Mouse (Mus musculus): ENCODE results near the gene Rufy2. TPM values are rescaled to one million over a fixed set of nuclear protein-coding genes. Genes with fewer than 3 reads are reported as not detected.

The Rufy2 gene
- polyA plus RNA-seq, 1 experiment from 2014 or later = 4.2 TPM

GRCm38 (mm10) chr10:63056966-63057750, 77.1 kb downstream of the Rufy2 start:
- ATAC-seq = no peak
- 41% methylated on average over 24 of the region's 24 CpGs for WGBS (ENCODE audit: insufficient replicate concordance)
- H3K4me3 ChIP-seq = no peak overlapping the region

GRCm38 (mm10) chr10:63059862-63060261, 79.8 kb downstream of the Rufy2 start, which contains the start of gene Pbld1:
Gene Pbld1, plus strand, starts transcription at chr10:63060162.
- Histone ChIP-seq H3K4me2 (no peak within 1 kb of the TSS), H3K9ac (no peak within 1 kb of the TSS), H3K27ac (no peak within 1 kb of the TSS), H3K9me3 (replicated peaks) (no peaks in the 10 kb centered on the region), H3K27me3 (replicated peaks) (peaks cover 17% of the 10 kb centered on the region; the same call in 1 of the 2 replicates), H3K4me1 (no peaks in the 10 kb centered on the region), H3K4me3 (no peak within 1 kb of the TSS), H3K36me3 (no peaks in the 10 kb centered on the region)
- WGBS (ENCODE audit: insufficient replicate concordance) = 44% methylated on average over 2 of the region's 2 CpGs
- ATAC-seq = no peak

More at GRCm38 (mm10) chr10:63056966-63057750, 77.1 kb downstream of the Rufy2 start:
- no peak overlapping the region for H3K9ac ChIP-seq
- H3K4me2 ChIP-seq = no peak overlapping the region
- no peaks in the 10 kb centered on the region for H3K36me3 ChIP-seq
- peaks cover 24% of the 10 kb centered on the region; the same call in 1 of the 2 replicates for H3K27me3 ChIP-seq (replicated peaks)
- no peak overlapping the region for H3K27ac ChIP-seq
- H3K9me3 ChIP-seq (replicated peaks) = no peaks in the 10 kb centered on the region
- no peaks in the 10 kb centered on the region for H3K4me1 ChIP-seq

- H3K9me3 ChIP-seq (replicated peaks) = no peaks in the 10 kb centered on the region
- H3K27me3 ChIP-seq (replicated peaks) = peaks cover 17% of the 10 kb centered on the region; the same call in 1 of the 2 replicates
- no peak overlapping the region for H3K27ac ChIP-seq
- H3K4me3 ChIP-seq = no peak overlapping the region
- no peak overlapping the region for H3K9ac ChIP-seq
- no peaks in the 10 kb centered on the region for H3K36me3 ChIP-seq
- H3K4me2 ChIP-seq = no peak overlapping the region
- no peak for ATAC-seq
- 68% methylated on average over 11 of the region's 11 CpGs for WGBS (ENCODE audit: insufficient replicate concordance)
- no peaks in the 10 kb centered on the region for H3K4me1 ChIP-seq
Measured at GRCm38 (mm10) chr10:63060406-63060805, 80.4 kb downstream of the Rufy2 start.

DNA sequence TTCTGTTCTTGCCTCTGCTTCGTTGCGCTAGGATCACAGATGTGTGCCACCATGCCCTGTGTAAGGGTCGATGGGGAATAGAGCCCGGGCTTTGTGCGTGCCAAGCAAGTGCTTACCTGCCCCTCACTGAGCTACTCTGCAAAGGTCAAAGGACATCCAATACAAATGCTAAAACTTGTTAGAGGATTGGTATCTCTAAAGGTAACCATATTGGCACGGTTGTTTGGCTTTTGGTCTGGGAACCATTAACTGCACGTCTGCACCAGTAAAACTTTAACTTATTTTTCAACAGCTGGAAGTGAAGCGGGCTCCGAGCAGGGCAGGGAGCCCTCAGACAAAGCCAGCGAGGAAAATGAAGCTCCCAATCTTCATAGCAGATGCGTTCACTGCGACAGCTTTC, 81.2 kb downstream of the Rufy2 start:
- 0 out of 2 replicates have a peak, but pooled peaks have one; percentile 48 for ATAC-seq
- no peak overlapping the region for H3K4me2 ChIP-seq
- no peaks in the 10 kb centered on the region for H3K9me3 ChIP-seq (replicated peaks)
- H3K9ac ChIP-seq = no peak overlapping the region
- no peaks in the 10 kb centered on the region for H3K36me3 ChIP-seq
- no peak overlapping the region for H3K27ac ChIP-seq
- no peak overlapping the region for H3K4me3 ChIP-seq
- H3K27me3 ChIP-seq (replicated peaks) = peaks cover 15% of the 10 kb centered on the region; the same call in 1 of the 2 replicates
- H3K4me1 ChIP-seq = no peaks in the 10 kb centered on the region
- WGBS (ENCODE audit: insufficient replicate concordance) = 61% methylated on average over 12 of the region's 12 CpGs

DNA sequence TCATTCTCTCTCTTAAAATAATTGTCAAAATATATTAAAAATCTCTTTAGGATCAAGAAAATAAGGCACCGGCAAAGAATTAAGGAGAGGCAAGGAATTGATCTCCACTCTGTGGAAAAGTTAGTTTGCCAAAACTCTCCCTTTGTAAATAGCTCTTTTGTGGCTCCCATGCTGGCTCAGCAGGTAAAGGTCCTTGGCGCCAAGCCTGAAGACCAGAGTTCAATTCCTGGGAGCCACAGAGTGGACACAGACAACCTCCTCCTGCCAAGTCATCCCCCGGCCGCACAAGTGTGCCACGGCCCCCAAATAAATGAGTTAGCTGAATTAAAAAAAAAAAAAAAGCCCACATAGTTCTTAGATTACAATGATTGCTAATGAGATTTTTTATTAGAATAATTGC, 82.7 kb downstream of the Rufy2 start:
- Histone ChIP-seq H3K27ac (no peak overlapping the region), H3K27me3 (replicated peaks) (0 out of 2 replicates have a peak, but pooled peaks cover 3% of the 10 kb centered on the region), H3K9me3 (replicated peaks) (no peaks in the 10 kb centered on the region), H3K36me3 (no peaks in the 10 kb centered on the region), H3K4me1 (no peaks in the 10 kb centered on the region), H3K4me2 (no peak overlapping the region), H3K4me3 (no peak overlapping the region), H3K9ac (no peak overlapping the region)
- WGBS (ENCODE audit: insufficient replicate concordance) = 79% methylated on average over 5 of the region's 5 CpGs
- ATAC-seq = no peak

DNA sequence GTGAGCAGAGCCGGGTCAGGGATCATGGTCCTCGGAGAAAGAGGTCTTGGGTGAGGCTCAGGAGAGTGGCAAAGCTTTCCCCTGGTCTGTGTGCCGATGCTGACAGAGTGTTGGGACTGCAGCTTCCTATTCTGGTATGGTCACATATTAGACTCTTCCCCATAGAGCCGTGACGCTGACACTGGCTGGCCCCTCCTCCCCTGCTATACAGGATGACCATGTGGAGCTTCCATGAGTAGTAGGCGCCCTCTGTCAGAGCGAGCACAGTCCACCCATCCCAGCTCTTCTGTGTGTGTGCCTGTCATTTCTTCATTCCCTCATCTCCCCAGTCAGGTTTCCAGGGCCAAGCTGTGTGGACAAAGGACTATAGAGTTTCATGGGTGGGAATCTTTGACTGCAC, 83.3 kb downstream of the Rufy2 start:
- peak; percentile 33; the same call in 1 of the 2 replicates for ATAC-seq
- 67% methylated on average over 7 of the region's 7 CpGs for WGBS (ENCODE audit: insufficient replicate concordance)

DNA sequence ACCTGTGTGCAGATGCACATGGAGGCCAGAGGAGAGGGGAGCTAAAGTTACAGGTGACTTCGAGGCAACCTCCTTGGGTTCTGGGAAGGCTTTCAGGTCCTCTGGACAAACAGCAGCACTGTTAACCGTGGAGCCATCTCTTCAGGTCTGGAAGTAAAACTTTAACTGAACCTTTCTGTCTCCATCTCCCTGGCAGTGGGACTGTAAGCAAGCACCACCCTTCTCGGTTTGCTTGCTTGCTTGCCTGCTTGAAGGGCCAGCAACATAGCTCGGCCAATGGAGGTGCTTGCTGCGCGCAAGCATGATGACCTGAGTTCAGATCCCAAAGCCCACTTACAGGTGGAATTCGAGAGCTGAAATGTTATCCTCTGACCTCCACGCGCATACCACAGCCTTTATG, 84.5 kb downstream of the Rufy2 start:
- no peaks in the 10 kb centered on the region for H3K4me1 ChIP-seq
- H3K36me3 ChIP-seq = no peaks in the 10 kb centered on the region
- no peak for ATAC-seq
- no peaks in the 10 kb centered on the region for H3K27me3 ChIP-seq (replicated peaks)
- H3K4me2 ChIP-seq = no peak overlapping the region
- no peak overlapping the region for H3K4me3 ChIP-seq
- H3K9me3 ChIP-seq (replicated peaks) = no peaks in the 10 kb centered on the region
- WGBS (ENCODE audit: insufficient replicate concordance) = 69% methylated on average over 9 of the region's 9 CpGs
- H3K27ac ChIP-seq = no peak overlapping the region
- H3K9ac ChIP-seq = no peak overlapping the region

More for the DNA sequence above, 83.3 kb downstream of the Rufy2 start:
- Histone ChIP-seq H3K4me1 (no peaks in the 10 kb centered on the region), H3K9ac (no peak overlapping the region), H3K9me3 (replicated peaks) (no peaks in the 10 kb centered on the region), H3K27ac (no peak overlapping the region), H3K27me3 (replicated peaks) (no peaks in the 10 kb centered on the region), H3K36me3 (no peaks in the 10 kb centered on the region), H3K4me3 (no peak overlapping the region), H3K4me2 (no peak overlapping the region)

DNA sequence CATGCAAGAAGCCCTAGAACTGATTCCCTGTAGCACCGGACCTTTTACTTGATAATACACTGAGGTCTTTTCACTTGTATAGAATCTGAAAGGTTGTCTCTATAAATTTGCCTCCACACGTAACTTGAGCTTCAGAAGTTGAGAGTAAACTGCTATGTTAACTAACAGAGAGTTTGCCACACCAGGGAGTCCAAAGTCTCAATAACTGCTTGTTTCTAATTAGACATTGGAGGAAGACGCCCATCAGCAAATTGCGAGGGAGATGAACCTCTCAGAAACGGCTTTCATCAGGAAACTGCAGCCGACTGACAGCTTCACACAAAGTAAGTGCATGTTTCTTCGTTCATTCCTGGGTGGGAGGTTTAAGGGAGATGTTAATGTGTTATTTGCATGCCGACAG, 85.5 kb downstream of the Rufy2 start:
- Histone ChIP-seq H3K4me2 (no peak overlapping the region), H3K27me3 (replicated peaks) (no peaks in the 10 kb centered on the region), H3K4me1 (no peaks in the 10 kb centered on the region), H3K4me3 (no peak overlapping the region), H3K27ac (no peak overlapping the region), H3K36me3 (no peaks in the 10 kb centered on the region), H3K9me3 (replicated peaks) (no peaks in the 10 kb centered on the region), H3K9ac (no peak overlapping the region)
- 56% methylated on average over 8 of the region's 8 CpGs for WGBS (ENCODE audit: insufficient replicate concordance)
- ATAC-seq = no peak

- H3K4me3 ChIP-seq = no peak overlapping the region
- H3K36me3 ChIP-seq = no peaks in the 10 kb centered on the region
- ATAC-seq = peak; percentile 44
- no peaks in the 10 kb centered on the region for H3K27me3 ChIP-seq (replicated peaks)
- H3K4me2 ChIP-seq = no peak overlapping the region
- H3K9ac ChIP-seq = no peak overlapping the region
- 13% methylated on average over 5 of the region's 5 CpGs for WGBS (ENCODE audit: insufficient replicate concordance)
- no peaks in the 10 kb centered on the region for H3K9me3 ChIP-seq (replicated peaks)
- H3K27ac ChIP-seq = no peak overlapping the region
- H3K4me1 ChIP-seq = no peaks in the 10 kb centered on the region
Measured at GRCm38 (mm10) chr10:63065988-63066387, 86.0 kb downstream of the Rufy2 start.

Other genes with a start within 250 kb of the Rufy2 start
- 76.2 and 78.7 TPM in 2 replicates for gene Ccar1, start 187.9 kb upstream of the Rufy2 start, polyA plus RNA-seq (2016; fragmentation: Nextera tagmentation; extraction: Ambion mirVana)
- gene Tet1, start 71.2 kb upstream of the Rufy2 start, polyA plus RNA-seq (2016; fragmentation: Nextera tagmentation; extraction: Ambion mirVana) = 3.6 and 4.6 TPM in 2 replicates
- gene Slc25a16, start 59.6 kb upstream of the Rufy2 start, polyA plus RNA-seq (2016; fragmentation: Nextera tagmentation; extraction: Ambion mirVana) = 11.9 and 12.4 TPM in 2 replicates
- 40.3 and 40.6 TPM in 2 replicates for gene Dna2, start 33.2 kb upstream of the Rufy2 start, polyA plus RNA-seq (2016; fragmentation: Nextera tagmentation; extraction: Ambion mirVana)
- gene Hnrnph3, start 44.0 kb downstream of the Rufy2 start, polyA plus RNA-seq (2016; fragmentation: Nextera tagmentation; extraction: Ambion mirVana) = 37.0 and 43.2 TPM in 2 replicates
- 1.2 and 1.4 TPM in 2 replicates for gene Pbld2, start 44.1 kb downstream of the Rufy2 start, polyA plus RNA-seq (2016; fragmentation: Nextera tagmentation; extraction: Ambion mirVana)
- gene Pbld1, start 79.9 kb downstream of the Rufy2 start, polyA plus RNA-seq (2016; fragmentation: Nextera tagmentation; extraction: Ambion mirVana) = 1.7 and 2.2 TPM in 2 replicates
- not detected in 2 replicates for gene Atoh7, start 119.4 kb downstream of the Rufy2 start, polyA plus RNA-seq (2016; fragmentation: Nextera tagmentation; extraction: Ambion mirVana)
- gene Mypn, start 223.7 kb downstream of the Rufy2 start, polyA plus RNA-seq (2016; fragmentation: Nextera tagmentation; extraction: Ambion mirVana) = 0.02 and 0.07 TPM in 2 replicates

Data from liver, embryonic 12.5 days (tissue).